Mouse (Mus musculus) intestine, embryonic 15.5 days (tissue): ENCODE measurements around the gene 1810009A15Rik. TPM values are rescaled to one million over a fixed set of nuclear protein-coding genes. Genes with fewer than 3 reads are reported as not detected.

Experiments used
- ATAC-seq: fragments of 200-750 bp; cut with Nextera tagmentation; 2 replicates; pipeline ENCODE4 v1.8.0; 2017; ENCODE audit warnings: moderate TSS enrichment, moderate library complexity
- H3K27ac ChIP-seq: fragments of 300-500 bp; sonication (generic); 2 replicates; pipeline ENCODE4 v1.5.1; 2015; ENCODE audit warnings: mild to moderate bottlenecking, inconsistent platforms
- H3K27me3 ChIP-seq: fragments of 300-500 bp; sonication (generic); replicated peaks from 2 replicates; pipeline ENCODE4 v1.6.1; 2015; ENCODE audit warnings: inconsistent platforms
- H3K36me3 ChIP-seq: fragments of 300-500 bp; sonication (generic); 2 replicates; pipeline ENCODE4 v1.6.1; 2015; ENCODE audit warnings: inconsistent platforms
- H3K4me1 ChIP-seq: fragments of 300-500 bp; sonication (generic); replicated peaks from 2 replicates; pipeline ENCODE4 v1.6.1; 2015; ENCODE audit warnings: inconsistent platforms
- H3K4me2 ChIP-seq: fragments of 300-500 bp; sonication (generic); replicated peaks from 2 replicates; pipeline ENCODE4 v1.6.1; 2015; ENCODE audit warnings: mild to moderate bottlenecking, inconsistent platforms
- H3K4me3 ChIP-seq: fragments of 300-500 bp; sonication (generic); replicated peaks from 2 replicates; pipeline ENCODE4 v1.5.1; 2015; ENCODE audit warnings: inconsistent platforms
- H3K9ac ChIP-seq: fragments of 300-500 bp; sonication (generic); 2 replicates; pipeline ENCODE4 v1.6.1; 2015; ENCODE audit warnings: inconsistent platforms
- H3K9me3 ChIP-seq: fragments of 300-500 bp; sonication (generic); 2 replicates; pipeline ENCODE4 v1.6.1; 2016; ENCODE audit warnings: inconsistent platforms
- WGBS: fragments of 180-500 bp; shearing (Covaris S2); methylation state at CpG from one replicate; pipeline ENCODE4 v1.1.7; 2015; 5-methylcytosine and 5-hydroxymethylcytosine counted together
- polyA plus RNA-seq: library from polyadenylated mRNA; unstranded; fragments of >200 nt; fragmentation: Nextera tagmentation; extraction: Ambion mirVana; gene quantifications from 2 replicates; pipeline ENCODE4 v1.2.1, GENCODE M21; 2015

The 1810009A15Rik gene
- polyA plus RNA-seq, 1 experiment from 2014 or later: 86.5 TPM

DNA sequence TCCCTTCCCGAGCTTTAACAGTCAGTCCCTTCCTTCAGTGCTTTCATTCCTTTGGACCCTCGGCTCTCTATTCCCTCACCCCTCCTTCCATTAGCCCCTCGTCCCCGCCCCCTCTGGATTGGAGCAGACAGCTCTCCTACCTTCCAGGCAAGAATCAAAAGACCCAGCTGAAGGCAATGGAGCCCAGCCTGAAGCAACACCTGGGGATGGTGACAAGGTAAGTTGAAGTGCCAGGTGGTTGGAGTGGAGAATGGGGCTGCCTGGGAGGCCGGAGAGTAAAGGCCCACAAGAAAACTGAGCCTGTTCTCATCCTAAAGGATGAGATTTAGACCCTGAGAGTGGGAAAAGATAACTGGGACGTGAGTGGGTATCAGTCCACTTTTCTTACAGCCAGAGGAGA, 19.9 kb downstream of the 1810009A15Rik start:
- Histone ChIP-seq H3K9ac (no peak overlapping the region), H3K27ac (no peak overlapping the region), H3K4me2 (no peak overlapping the region), H3K4me1 (no peaks in the 10 kb centered on the region), H3K36me3 (peaks cover 69% of the 10 kb centered on the region), H3K4me3 (no peak overlapping the region), H3K9me3 (no peaks in the 10 kb centered on the region), H3K27me3 (no peaks in the 10 kb centered on the region)
- 90% methylated on average over 6 of the region's 6 CpGs for WGBS
- ATAC-seq: no peak

GRCm38 (mm10) chr19:8911810-8912209, 23.2 kb downstream of the 1810009A15Rik start:
- ATAC-seq: no peak
- H3K9ac ChIP-seq: no peak overlapping the region
- H3K36me3 ChIP-seq: peaks cover 81% of the 10 kb centered on the region
- H3K4me2 ChIP-seq: no peak overlapping the region
- H3K4me3 ChIP-seq: no peak overlapping the region
- H3K9me3 ChIP-seq: no peaks in the 10 kb centered on the region
- no peaks in the 10 kb centered on the region for H3K27me3 ChIP-seq
- no peak overlapping the region for H3K27ac ChIP-seq
- WGBS: 92% methylated on average over 5 of the region's 5 CpGs
- no peaks in the 10 kb centered on the region for H3K4me1 ChIP-seq

DNA sequence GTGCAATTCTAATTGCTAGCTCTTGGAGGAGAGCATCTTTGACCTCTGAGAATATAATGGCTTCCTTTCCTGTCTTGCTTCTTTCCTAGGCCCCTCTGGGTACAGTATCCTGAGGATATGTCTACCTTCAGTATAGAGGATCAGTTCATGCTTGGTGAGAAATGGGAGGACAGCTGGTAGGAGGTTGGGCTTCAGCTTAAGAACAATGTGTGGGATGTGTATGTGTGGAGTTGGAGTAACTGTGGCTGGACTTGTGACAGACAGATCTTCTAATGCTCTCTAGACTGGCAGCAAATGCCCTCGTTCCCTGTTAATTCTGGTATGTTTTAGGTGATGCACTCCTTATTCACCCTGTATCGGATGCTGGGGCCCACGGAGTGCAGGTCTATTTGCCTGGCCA, 25.6 kb downstream of the 1810009A15Rik start:
- H3K9ac ChIP-seq: no peak overlapping the region
- H3K4me3 ChIP-seq: no peak overlapping the region
- H3K4me1 ChIP-seq: no peaks in the 10 kb centered on the region
- no peak overlapping the region for H3K4me2 ChIP-seq
- H3K27me3 ChIP-seq: no peaks in the 10 kb centered on the region
- H3K9me3 ChIP-seq: no peaks in the 10 kb centered on the region
- no peak overlapping the region for H3K27ac ChIP-seq
- no peak for ATAC-seq
- H3K36me3 ChIP-seq: peaks cover 62% of the 10 kb centered on the region
- WGBS: 95% methylated on average over 3 of the region's 3 CpGs

DNA sequence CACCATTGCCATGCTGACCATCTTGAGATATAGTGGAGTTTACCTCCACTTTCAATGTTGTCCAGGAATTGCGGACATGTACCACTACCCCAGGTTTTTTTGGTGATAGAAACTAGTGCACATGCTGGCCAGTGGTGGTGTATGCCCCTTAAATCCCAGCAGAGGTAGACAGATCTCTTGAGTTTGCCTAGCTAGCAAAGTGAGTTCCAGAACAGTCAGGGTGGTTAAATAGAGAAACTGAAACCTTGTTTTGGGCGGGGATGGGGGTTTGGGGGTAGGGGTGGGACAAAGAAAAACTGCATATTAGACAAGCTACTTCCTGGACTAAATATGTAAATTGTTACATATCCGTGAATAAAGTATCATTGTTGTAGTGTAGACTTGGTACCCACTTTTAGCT, 30.3 kb downstream of the 1810009A15Rik start:
- no peaks in the 10 kb centered on the region for H3K27me3 ChIP-seq
- peaks cover 25% of the 10 kb centered on the region for H3K36me3 ChIP-seq
- no peak overlapping the region for H3K4me2 ChIP-seq
- no peak overlapping the region for H3K4me3 ChIP-seq
- H3K4me1 ChIP-seq: no peaks in the 10 kb centered on the region; the same call in 1 of the 2 replicates
- ATAC-seq: no peak
- no peak overlapping the region for H3K9ac ChIP-seq
- no peaks in the 10 kb centered on the region for H3K9me3 ChIP-seq
- WGBS: 89% methylated on average over 3 of the region's 3 CpGs
- H3K27ac ChIP-seq: no peak overlapping the region

DNA sequence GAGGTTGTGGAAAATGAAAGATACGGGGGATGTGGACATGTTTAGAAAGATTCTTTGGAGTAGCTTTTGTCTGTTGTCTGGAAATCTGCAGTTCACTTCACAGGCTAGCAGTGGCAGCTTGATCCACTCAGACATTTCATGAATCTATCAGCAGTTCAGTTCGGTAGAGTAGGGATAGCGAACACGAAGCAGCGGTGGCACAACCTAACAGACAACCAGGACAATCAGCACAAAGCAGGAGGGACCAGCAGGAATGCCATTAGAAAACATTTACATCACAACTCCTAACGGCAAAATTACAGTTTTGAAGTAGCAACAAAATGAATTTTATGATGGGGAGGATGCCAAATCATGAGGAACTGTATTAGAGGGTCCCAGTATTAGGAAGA, 31.0 kb downstream of the 1810009A15Rik start:
- Histone ChIP-seq H3K27me3 (no peaks in the 10 kb centered on the region), H3K9ac (0 out of 2 replicates have a peak overlapping the region, but pooled peaks have one; percentile 85), H3K4me3 (no peak overlapping the region; the same call in 1 of the 2 replicates), H3K27ac (peak overlapping the region; percentile 92), H3K4me1 (no peaks in the 10 kb centered on the region; the same call in 1 of the 2 replicates), H3K9me3 (no peaks in the 10 kb centered on the region), H3K4me2 (peak overlapping the region; percentile 75), H3K36me3 (peaks cover 19% of the 10 kb centered on the region)
- WGBS: 65% methylated on average over 6 of the region's 6 CpGs
- ATAC-seq: no peak

DNA sequence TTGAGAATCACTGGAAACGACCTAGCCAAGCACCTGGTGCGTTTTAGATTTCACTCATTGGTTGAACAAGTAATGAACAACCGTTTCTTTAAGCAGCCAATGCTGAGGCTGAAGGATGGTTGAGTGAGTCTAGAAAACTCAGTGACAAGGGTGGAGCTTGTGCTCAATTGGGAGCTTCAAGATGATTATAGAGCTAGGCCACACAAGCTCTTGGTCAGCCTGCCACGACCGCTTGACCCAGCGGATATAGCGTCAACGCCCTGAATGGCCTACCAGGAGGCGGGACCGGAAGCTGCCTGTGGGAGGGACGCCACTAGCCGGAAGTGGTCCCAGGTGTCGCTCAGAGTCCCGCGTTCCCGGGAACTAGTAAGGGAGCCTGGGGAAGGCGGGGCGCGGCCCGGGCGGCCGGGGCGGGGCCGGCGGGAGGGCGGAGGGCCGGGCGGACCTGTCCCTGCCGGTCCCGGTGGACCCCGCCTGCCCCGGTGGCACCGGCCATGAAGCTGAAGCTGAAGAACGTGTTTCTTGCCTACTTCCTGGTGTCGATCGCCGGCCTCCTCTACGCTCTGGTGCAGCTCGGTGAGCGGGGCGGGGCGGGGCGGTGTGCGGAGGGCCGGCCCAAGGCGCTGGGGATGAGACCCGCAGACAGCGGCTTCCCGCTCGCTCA, 31.6 kb downstream of the 1810009A15Rik start, which contains the start of gene B3gat3:
Gene B3gat3 (plus strand): TSS at position 302 of the 664 bp plus-strand sequence.
- H3K4me3 ChIP-seq: peak within 1 kb of the TSS; percentile 87
- peaks cover 15% of the 10 kb centered on the region for H3K36me3 ChIP-seq
- H3K9me3 ChIP-seq: no peaks in the 10 kb centered on the region
- WGBS: 2% methylated on average over 49 of the region's 50 CpGs
- no peaks in the 10 kb centered on the region; the same call in 1 of the 2 replicates for H3K4me1 ChIP-seq
- peak within 1 kb of the TSS; percentile 85 for H3K9ac ChIP-seq
- H3K4me2 ChIP-seq: peak within 1 kb of the TSS; percentile 75
- H3K27me3 ChIP-seq: no peaks in the 10 kb centered on the region
- ATAC-seq: peak; percentile 98
- peak within 1 kb of the TSS; percentile 92 for H3K27ac ChIP-seq

DNA sequence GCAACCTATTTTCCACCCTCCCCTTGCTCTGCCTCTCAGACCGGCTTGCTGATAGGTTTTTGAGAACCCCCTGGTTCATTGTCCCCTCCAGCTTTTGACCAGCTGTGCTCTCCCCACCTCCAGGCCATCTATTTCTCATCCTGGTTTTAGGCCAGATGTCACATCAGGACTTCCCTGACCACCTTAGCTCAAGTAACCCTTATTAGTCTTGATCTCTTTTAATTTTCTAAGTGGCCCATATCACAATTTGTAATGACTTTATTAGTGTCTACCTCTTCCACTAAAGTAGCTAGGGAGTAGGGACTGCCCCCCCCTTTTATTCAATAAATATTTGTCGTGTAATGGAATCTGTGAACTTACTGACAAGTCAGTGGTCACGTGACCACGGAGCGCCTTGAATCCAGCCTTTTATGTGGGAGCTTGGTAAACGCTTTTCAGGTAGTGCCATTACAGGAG, 32.2 kb downstream of the 1810009A15Rik start:
- Histone ChIP-seq H3K9me3 (no peaks in the 10 kb centered on the region), H3K9ac (peak overlapping the region; percentile 85), H3K27me3 (no peaks in the 10 kb centered on the region), H3K4me2 (peak overlapping the region; percentile 75), H3K4me1 (no peaks in the 10 kb centered on the region; the same call in 1 of the 2 replicates), H3K36me3 (peaks cover 13% of the 10 kb centered on the region), H3K27ac (peak overlapping the region; percentile 92), H3K4me3 (peak overlapping the region; percentile 87)
- peak; percentile 7 for ATAC-seq
- 1% methylated on average over 6 of the region's 6 CpGs for WGBS

GRCm38 (mm10) chr19:8921741-8922140, 33.1 kb downstream of the 1810009A15Rik start:
- 75% methylated on average over 9 of the region's 9 CpGs for WGBS
- peak overlapping the region; percentile 75 for H3K4me2 ChIP-seq
- no peak overlapping the region for H3K27ac ChIP-seq
- no peaks in the 10 kb centered on the region for H3K9me3 ChIP-seq
- H3K36me3 ChIP-seq: 0 out of 2 replicates have a peak, but pooled peaks cover 7% of the 10 kb centered on the region
- H3K4me1 ChIP-seq: no peaks in the 10 kb centered on the region; the same call in 1 of the 2 replicates
- H3K27me3 ChIP-seq: no peaks in the 10 kb centered on the region
- H3K9ac ChIP-seq: 0 out of 2 replicates have a peak overlapping the region, but pooled peaks have one; percentile 34
- ATAC-seq: no peak
- H3K4me3 ChIP-seq: 0 out of 2 replicates have a peak overlapping the region, but pooled peaks have one; percentile 87

DNA sequence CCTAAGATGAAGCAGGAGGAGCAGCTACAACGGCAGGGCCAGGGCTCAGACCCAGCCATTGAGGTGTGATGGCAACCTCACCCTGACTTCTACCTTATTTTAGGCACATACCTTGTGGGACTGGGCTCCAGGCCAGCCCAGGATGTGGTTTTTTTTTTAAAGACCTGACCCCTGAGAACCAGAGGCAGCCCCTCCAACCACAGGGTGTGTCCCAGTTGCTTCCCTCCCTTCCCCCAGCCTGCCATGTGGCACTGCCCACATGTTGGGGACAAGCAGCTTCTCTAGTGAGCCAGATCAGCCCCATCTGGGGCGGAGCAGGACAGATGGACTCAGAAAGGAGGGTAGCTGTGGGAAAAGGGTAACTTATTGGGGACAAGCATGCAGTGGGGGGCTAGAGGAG, 38.1 kb downstream of the 1810009A15Rik start:
- H3K27me3 ChIP-seq: no peaks in the 10 kb centered on the region
- no peak overlapping the region for H3K4me2 ChIP-seq
- H3K27ac ChIP-seq: no peak overlapping the region
- H3K4me3 ChIP-seq: no peak overlapping the region
- 83% methylated on average over 2 of the region's 2 CpGs for WGBS
- H3K9ac ChIP-seq: no peak overlapping the region
- 0 out of 2 replicates have a peak, but pooled peaks cover 4% of the 10 kb centered on the region for H3K36me3 ChIP-seq
- no peak for ATAC-seq
- H3K4me1 ChIP-seq: peaks cover 20% of the 10 kb centered on the region
- no peaks in the 10 kb centered on the region for H3K9me3 ChIP-seq

GRCm38 (mm10) chr19:8927891-8928525, 39.4 kb downstream of the 1810009A15Rik start:
- Histone ChIP-seq H3K36me3 (0 out of 2 replicates have a peak, but pooled peaks cover 4% of the 10 kb centered on the region), H3K27ac (no peak overlapping the region), H3K27me3 (no peaks in the 10 kb centered on the region), H3K4me2 (no peak overlapping the region), H3K4me1 (peaks cover 20% of the 10 kb centered on the region), H3K9me3 (no peaks in the 10 kb centered on the region), H3K4me3 (no peak overlapping the region), H3K9ac (no peak overlapping the region)
- 82% methylated on average over 12 of the region's 12 CpGs for WGBS
- ATAC-seq: no peak

DNA sequence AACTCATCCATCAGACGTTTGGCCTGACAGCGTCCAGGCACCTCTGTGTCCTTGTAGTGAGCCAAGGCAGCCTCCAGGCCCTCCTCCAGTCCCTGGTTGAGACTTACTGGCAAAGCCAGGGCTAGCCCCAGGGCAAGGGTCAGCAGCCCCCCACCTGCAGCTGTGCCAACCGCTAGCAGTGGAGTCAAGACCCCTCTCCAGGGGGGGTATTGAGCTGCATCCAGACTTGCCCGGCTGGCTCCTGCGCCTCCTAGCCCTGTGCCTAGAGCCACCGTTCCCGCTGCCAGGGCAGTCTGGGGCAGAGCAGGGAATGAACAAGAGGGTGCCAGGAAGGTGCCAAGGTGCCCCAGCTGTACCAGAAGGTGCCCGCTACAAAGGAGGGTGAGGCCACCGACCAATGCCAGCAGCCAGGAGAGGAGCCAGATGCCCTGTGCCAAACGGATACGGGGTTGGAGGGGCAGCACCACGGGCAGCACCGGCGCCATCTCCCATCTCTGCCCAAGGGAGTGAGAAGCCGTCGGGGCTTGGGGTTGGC, 40.1 kb downstream of the 1810009A15Rik start:
- H3K9me3 ChIP-seq: no peaks in the 10 kb centered on the region
- WGBS: 24% methylated on average over 16 of the region's 16 CpGs
- H3K27me3 ChIP-seq: no peaks in the 10 kb centered on the region
- H3K9ac ChIP-seq: peak overlapping the region; percentile 88
- peak overlapping the region; percentile 91 for H3K27ac ChIP-seq
- peak overlapping the region; percentile 83 for H3K4me2 ChIP-seq
- peaks cover 6% of the 10 kb centered on the region; the same call in 1 of the 2 replicates for H3K36me3 ChIP-seq
- peak; percentile 30 for ATAC-seq
- H3K4me3 ChIP-seq: peak overlapping the region; percentile 88
- peaks cover 20% of the 10 kb centered on the region for H3K4me1 ChIP-seq
